Mouse (Mus musculus) neural tube, embryonic 14.5 days (tissue): ENCODE data around the gene Glis3. TPM values are rescaled to one million over a fixed set of nuclear protein-coding genes. Genes with fewer than 3 reads are reported as not detected.

Experiments
- ATAC-seq: fragments of 200-750 bp; cut with Nextera tagmentation; 2 replicates; pipeline ENCODE4 v1.8.0; 2017; ENCODE audit warnings: low read depth, mild to moderate bottlenecking, moderate TSS enrichment, moderate library complexity
- H3K27ac ChIP-seq: fragments of 300-500 bp; sonication (generic); 2 replicates; pipeline ENCODE4 v1.5.1; 2014; ENCODE audit warnings: low read depth, mild to moderate bottlenecking, control low read depth, low read length, moderate library complexity, mixed read lengths
- H3K27me3 ChIP-seq: fragments of 300-500 bp; sonication (generic); 2 replicates; pipeline ENCODE4 v1.6.1; 2014; ENCODE audit warnings: low read length; ENCODE audit not compliant: control insufficient read depth, insufficient read depth
- H3K36me3 ChIP-seq: fragments of 300-500 bp; sonication (generic); 2 replicates; pipeline ENCODE4 v1.6.1; 2014; ENCODE audit warnings: low read length, mixed read lengths; ENCODE audit not compliant: control insufficient read depth, insufficient read depth
- H3K4me1 ChIP-seq: fragments of 300-500 bp; sonication (generic); 2 replicates; pipeline ENCODE4 v1.6.1; 2014; ENCODE audit warnings: low read length; ENCODE audit not compliant: control insufficient read depth, insufficient read depth
- H3K4me2 ChIP-seq: fragments of 300-500 bp; sonication (generic); 2 replicates; pipeline ENCODE4 v1.6.1; 2014; ENCODE audit warnings: mild to moderate bottlenecking, low read depth, low read length, control low read depth
- H3K4me3 ChIP-seq: fragments of 300-500 bp; sonication (generic); 2 replicates; pipeline ENCODE4 v1.5.1; 2014; ENCODE audit warnings: low read depth, low read length, control low read depth, mixed read lengths
- H3K9ac ChIP-seq: fragments of 300-500 bp; sonication (generic); replicated peaks from 2 replicates; pipeline ENCODE4 v1.6.1; 2014; ENCODE audit warnings: low read depth, mild to moderate bottlenecking, control low read depth, low read length, mixed read lengths
- H3K9me3 ChIP-seq: fragments of 300-500 bp; sonication (generic); 2 replicates; pipeline ENCODE4 v1.6.1; 2016; ENCODE audit warnings: low read length; ENCODE audit not compliant: control insufficient read depth
- WGBS: fragments of 180-500 bp; shearing (Covaris S2); extraction: QIAGEN DNeasy Blood & Tissue Kit; methylation state at CpG from one replicate; pipeline ENCODE4 v1.1.7; 2014; 5-methylcytosine and 5-hydroxymethylcytosine counted together
- polyA plus RNA-seq: library from polyadenylated mRNA; unstranded; fragments of >200 nt; fragmentation: Nextera tagmentation; extraction: Ambion mirVana; gene quantifications from 2 replicates; pipeline ENCODE4 v1.2.1, GENCODE M21; 2014

Glis3 gene
- polyA plus RNA-seq, 1 experiment from 2014 or later = 2.7 TPM

DNA sequence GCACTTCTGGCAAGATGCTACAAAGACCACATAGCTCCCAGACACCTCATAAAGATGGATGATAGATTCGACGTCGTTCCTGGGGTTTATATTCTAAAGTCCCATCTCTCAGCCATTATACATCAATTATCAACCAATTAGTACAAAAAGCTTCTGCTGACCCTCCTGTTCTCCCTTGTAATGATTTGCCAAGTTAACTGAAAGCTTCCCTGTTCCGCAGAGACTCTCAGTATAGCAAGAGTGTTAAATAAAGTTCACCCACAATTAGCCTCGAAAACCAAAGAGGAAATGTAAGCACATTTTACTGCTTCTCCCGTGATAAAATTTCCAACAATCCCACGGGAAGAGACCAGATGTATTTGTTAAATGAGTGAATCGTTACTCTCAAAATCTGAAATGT is 129.3 kb downstream of the Glis3 start:
- H3K4me2 ChIP-seq = no peak overlapping the region
- H3K9me3 ChIP-seq = no peaks in the 10 kb centered on the region
- no peaks in the 10 kb centered on the region; the same call in 1 of the 2 replicates for H3K27me3 ChIP-seq
- H3K9ac ChIP-seq = no peak overlapping the region
- H3K27ac ChIP-seq = no peak overlapping the region
- no peak for ATAC-seq
- WGBS = 39% methylated on average over 8 of the region's 8 CpGs
- no peaks in the 10 kb centered on the region for H3K36me3 ChIP-seq
- H3K4me1 ChIP-seq = 0 out of 2 replicates have a peak, but pooled peaks cover 4% of the 10 kb centered on the region
- no peak overlapping the region for H3K4me3 ChIP-seq

DNA sequence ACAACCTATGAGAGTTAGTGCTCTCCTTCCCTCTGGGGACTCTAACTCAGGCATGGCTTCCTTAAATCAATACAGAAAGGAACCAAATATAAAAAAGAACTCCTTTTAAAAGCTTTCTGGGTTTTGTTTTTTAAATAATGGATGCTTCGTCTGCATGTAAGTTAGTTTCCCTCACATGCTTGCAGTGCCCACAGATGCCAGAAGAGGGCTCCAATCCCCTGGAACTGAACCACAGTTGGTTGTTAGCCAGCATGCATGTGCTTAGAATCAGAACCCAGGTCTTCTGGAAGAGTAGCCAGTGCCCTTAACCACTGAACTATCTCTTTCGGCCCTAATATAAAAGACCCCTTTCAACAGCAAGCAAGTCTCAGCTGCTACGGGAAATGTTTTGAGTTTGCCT is 132.9 kb downstream of the Glis3 start:
- WGBS = 91% methylated on average over 3 of the region's 3 CpGs
- no peak for ATAC-seq
- H3K4me2 ChIP-seq = no peak overlapping the region

DNA sequence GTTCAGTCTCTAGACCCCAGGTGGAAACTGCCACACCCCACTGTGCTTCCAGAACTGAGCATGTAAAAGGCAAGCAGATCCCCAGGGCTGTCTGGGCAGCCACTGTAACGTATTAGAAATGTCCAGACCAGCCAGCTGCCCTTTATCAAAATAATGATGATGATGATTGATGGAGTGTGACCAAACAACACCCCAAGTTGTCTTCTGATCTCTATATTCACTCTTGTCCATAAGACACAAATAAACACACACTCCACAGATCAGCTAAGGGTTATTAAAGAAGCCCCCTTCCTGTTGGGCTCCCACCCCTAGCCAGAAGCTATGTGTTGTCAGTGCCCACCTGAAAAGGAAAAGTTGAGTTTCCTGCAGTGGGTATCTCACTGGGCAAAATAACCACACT is 134.4 kb downstream of the Glis3 start:
- no peak overlapping the region for H3K4me3 ChIP-seq
- H3K9me3 ChIP-seq = no peaks in the 10 kb centered on the region
- no peak for ATAC-seq
- no peaks in the 10 kb centered on the region for H3K27me3 ChIP-seq
- no peak overlapping the region for H3K4me2 ChIP-seq
- H3K9ac ChIP-seq = no peak overlapping the region
- no peaks in the 10 kb centered on the region for H3K36me3 ChIP-seq
- WGBS = 28% methylated on average over 1 of the region's 1 CpGs
- H3K27ac ChIP-seq = no peak overlapping the region
- H3K4me1 ChIP-seq = 0 out of 2 replicates have a peak, but pooled peaks cover under 1% of the 10 kb centered on the region

More for the DNA sequence above, 132.9 kb downstream of the Glis3 start:
- H3K9ac ChIP-seq = no peak overlapping the region
- H3K9me3 ChIP-seq = no peaks in the 10 kb centered on the region
- 0 out of 2 replicates have a peak, but pooled peaks cover 4% of the 10 kb centered on the region for H3K4me1 ChIP-seq
- no peaks in the 10 kb centered on the region for H3K27me3 ChIP-seq
- H3K27ac ChIP-seq = no peak overlapping the region
- no peaks in the 10 kb centered on the region for H3K36me3 ChIP-seq
- no peak overlapping the region for H3K4me3 ChIP-seq

DNA sequence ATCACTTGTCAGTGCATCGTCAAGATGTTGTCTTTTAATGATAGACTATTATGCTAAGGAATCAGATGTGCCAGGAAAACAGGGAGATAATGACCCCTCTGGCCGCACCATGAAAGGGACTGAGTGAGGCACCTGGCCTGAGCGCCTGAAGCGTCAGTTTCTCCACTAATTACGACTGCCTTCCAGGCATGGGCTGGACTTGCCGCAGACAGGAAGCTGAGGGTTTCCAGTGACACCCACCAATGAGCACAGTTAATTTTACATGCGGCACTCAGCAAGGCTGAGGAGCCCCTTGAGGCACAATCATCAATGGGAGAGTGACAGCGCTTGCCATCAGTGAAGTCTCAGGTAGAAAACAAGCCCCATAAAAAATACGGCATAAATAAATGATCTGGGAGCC is 141.1 kb downstream of the Glis3 start:
- Histone ChIP-seq H3K27ac (no peak overlapping the region), H3K36me3 (no peaks in the 10 kb centered on the region), H3K9ac (no peak overlapping the region), H3K27me3 (no peaks in the 10 kb centered on the region), H3K4me3 (no peak overlapping the region), H3K9me3 (no peaks in the 10 kb centered on the region), H3K4me2 (no peak overlapping the region), H3K4me1 (no peaks in the 10 kb centered on the region)
- WGBS = 34% methylated on average over 9 of the region's 9 CpGs
- ATAC-seq = no peak

DNA sequence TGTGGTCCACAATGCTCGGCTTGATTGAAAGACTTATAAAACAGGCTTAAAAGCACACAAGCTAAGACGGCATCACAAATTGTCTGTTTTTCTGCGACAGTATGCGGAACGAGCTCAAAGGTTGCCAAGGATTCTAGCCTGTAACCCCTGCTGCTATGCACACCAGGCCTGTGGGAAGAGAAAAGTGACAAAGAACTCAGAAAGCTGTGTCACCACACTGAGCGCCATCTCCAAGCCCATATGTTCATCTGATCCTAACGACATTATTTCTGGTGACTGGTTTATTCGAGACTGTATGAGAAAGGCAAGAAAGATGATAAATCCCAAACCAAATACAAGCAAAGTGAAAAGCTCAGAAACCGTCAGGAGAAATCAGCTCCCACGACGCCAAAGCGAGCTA is 144.9 kb downstream of the Glis3 start:
- H3K4me2 ChIP-seq = no peak overlapping the region
- H3K4me1 ChIP-seq = no peaks in the 10 kb centered on the region
- no peaks in the 10 kb centered on the region for H3K9me3 ChIP-seq
- H3K27me3 ChIP-seq = no peaks in the 10 kb centered on the region
- 65% methylated on average over 12 of the region's 12 CpGs for WGBS
- H3K36me3 ChIP-seq = no peaks in the 10 kb centered on the region
- no peak overlapping the region for H3K4me3 ChIP-seq
- ATAC-seq = no peak
- H3K9ac ChIP-seq = no peak overlapping the region
- no peak overlapping the region for H3K27ac ChIP-seq

DNA sequence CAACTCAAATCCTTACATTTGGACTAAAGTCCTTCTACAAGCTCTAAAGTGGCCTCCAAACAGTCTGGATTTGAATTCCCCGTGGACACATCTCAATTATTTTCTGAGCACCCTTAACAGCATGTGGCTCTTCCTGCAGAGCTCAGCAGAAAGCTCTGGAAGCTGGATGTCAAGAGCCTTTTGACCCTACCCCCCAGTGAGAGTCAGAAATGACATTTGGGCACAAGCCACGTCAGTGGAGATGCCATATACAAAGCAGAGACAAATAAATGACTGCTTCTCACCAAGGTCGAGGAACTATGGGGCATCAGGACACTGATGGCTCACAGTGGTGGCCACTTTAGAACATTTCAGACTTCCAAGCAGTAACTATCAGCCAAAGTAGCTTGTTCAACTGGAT is 146.3 kb downstream of the Glis3 start:
- Histone ChIP-seq H3K27ac (no peak overlapping the region), H3K9me3 (no peaks in the 10 kb centered on the region), H3K36me3 (no peaks in the 10 kb centered on the region), H3K4me1 (no peaks in the 10 kb centered on the region), H3K4me2 (no peak overlapping the region), H3K4me3 (no peak overlapping the region), H3K9ac (no peak overlapping the region), H3K27me3 (no peaks in the 10 kb centered on the region)
- 78% methylated on average over 3 of the region's 3 CpGs for WGBS
- ATAC-seq = no peak

DNA sequence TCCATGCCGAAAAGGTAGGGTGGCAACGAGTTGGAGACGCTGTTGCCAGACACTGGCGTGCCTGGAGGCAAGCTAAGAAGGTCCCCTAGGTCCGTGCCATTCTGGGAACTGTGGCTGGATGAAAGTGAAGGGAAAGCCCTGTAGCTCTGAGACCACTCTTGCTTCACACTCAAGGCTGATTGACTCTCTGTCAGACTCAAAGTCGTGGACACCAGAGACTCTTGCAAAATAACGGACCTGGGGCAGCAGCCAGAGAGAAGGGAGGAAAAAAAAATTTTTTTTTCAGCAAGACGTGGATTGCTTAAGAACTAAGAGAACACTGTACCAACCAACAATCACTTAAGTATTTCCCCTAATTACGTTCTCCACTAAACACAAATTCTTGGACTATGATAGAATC is 148.1 kb downstream of the Glis3 start:
- Histone ChIP-seq H3K9ac (no peak overlapping the region), H3K4me1 (no peaks in the 10 kb centered on the region), H3K4me3 (no peak overlapping the region), H3K27ac (no peak overlapping the region), H3K27me3 (no peaks in the 10 kb centered on the region), H3K4me2 (no peak overlapping the region), H3K9me3 (no peaks in the 10 kb centered on the region), H3K36me3 (no peaks in the 10 kb centered on the region)
- 93% methylated on average over 9 of the region's 9 CpGs for WGBS
- no peak for ATAC-seq

DNA sequence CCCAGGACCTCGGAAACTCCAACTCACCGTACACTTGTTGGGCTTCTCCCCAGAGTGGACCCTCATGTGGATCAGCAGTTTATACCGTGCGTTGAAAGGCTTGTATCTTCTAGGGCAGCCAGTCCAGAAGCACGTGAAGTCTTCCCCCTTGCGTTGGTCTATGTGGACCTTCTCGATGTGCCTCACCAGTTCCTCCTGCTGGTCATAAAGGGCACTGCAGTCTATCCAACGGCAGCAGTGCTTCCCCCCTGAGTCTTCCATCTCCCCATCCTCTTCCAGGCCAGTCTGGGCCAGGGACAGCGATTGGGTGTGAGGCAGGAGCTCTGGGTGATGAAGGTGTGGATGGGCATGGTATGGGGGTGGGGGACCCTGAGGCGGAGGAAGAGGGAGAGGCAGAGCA is 149.0 kb downstream of the Glis3 start:
- no peaks in the 10 kb centered on the region for H3K27me3 ChIP-seq
- WGBS = 77% methylated on average over 10 of the region's 10 CpGs
- H3K9ac ChIP-seq = no peak overlapping the region
- no peaks in the 10 kb centered on the region for H3K36me3 ChIP-seq
- no peak overlapping the region for H3K4me3 ChIP-seq
- H3K4me2 ChIP-seq = no peak overlapping the region
- no peaks in the 10 kb centered on the region for H3K4me1 ChIP-seq
- H3K27ac ChIP-seq = no peak overlapping the region
- H3K9me3 ChIP-seq = no peaks in the 10 kb centered on the region
- no peak for ATAC-seq

DNA sequence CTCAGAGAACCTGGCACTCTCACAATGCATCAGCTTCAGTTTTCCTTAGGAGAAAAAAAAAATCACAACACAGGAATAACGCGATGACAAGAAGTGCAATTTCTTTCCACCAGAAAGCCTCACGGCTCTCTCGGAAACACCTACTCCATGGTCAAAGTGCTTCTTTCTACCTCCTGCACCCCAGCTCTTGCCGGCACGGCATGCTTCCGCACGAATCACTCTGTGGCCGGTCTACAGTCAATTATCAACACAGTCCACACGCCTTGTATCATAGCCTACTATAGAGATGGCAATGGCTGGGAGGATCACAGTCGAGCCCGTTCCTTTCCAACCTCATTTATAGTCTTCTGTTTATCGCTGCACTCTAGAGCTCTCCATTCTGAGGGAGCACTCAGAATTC is 150.9 kb downstream of the Glis3 start:
- H3K36me3 ChIP-seq = no peaks in the 10 kb centered on the region
- 94% methylated on average over 13 of the region's 13 CpGs for WGBS

DNA sequence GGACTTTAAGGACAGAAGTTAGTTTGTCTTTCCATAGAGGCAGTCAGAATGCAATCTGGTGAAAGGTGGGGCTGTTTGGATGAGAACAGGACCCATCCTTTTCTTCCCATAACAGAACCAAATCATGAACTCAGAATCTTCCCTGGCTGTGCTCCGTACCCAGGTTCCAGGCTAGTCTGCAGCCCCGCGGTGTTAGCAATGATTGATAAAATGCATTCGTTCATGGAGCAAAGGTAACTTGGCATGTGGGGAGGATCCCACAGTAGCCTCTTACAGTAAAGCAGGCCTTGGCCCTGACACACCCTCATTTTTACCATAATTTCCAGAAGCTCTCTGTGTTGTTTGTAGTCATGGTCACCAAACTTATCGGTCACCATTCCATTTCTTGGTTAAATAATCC is 152.4 kb downstream of the Glis3 start:
- Histone ChIP-seq H3K9me3 (no peaks in the 10 kb centered on the region), H3K4me3 (no peak overlapping the region), H3K4me1 (no peaks in the 10 kb centered on the region), H3K27me3 (no peaks in the 10 kb centered on the region), H3K9ac (no peak overlapping the region), H3K27ac (no peak overlapping the region), H3K36me3 (no peaks in the 10 kb centered on the region), H3K4me2 (no peak overlapping the region)
- WGBS = 96% methylated on average over 5 of the region's 5 CpGs
- ATAC-seq = no peak

More for the DNA sequence above, 150.9 kb downstream of the Glis3 start:
- Histone ChIP-seq H3K27me3 (no peaks in the 10 kb centered on the region), H3K9ac (no peak overlapping the region), H3K4me1 (no peaks in the 10 kb centered on the region), H3K4me2 (no peak overlapping the region), H3K9me3 (no peaks in the 10 kb centered on the region), H3K27ac (no peak overlapping the region), H3K4me3 (no peak overlapping the region)
- no peak for ATAC-seq
